Mouse (Mus musculus) lung, adult 2 months (tissue): Measurements from ENCODE around the gene Slc25a47.

ENCODE experiments used
- CTCF ChIP-seq: fragments of 200-500 bp; IDR thresholded peaks from 2 replicates; pipeline ENCODE4 v1.5.1; 2011; ENCODE audit warnings: mild to moderate bottlenecking, low read length, control low read depth; ENCODE audit not compliant: insufficient read depth
- POLR2A ChIP-seq: fragments of 200-500 bp; IDR thresholded peaks from 2 replicates; pipeline ENCODE4 v1.6.1; 2011; ENCODE audit warnings: low read depth, mild to moderate bottlenecking, control low read depth, low read length, borderline replicate concordance; ENCODE audit errors: extremely low read depth

DNA sequence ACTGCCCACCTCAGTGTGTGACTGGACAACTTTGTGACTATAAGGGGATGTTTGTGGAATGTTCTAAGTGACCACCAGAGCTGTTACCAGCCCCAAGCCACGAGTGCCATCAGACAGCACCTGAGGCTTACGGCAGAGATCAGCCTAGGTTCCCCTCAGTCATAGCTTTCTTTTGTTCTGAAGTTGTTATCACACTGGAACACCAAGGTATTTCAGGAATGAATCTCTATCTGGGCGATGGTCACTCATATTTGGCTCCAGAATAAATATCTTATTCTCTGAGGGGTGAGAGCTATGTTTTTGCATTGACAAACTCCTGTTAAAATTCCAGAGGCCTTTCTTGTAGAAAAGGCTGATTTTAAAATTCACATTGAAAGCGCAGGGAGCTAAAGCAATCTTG, 43.3 kb downstream of the Slc25a47 start:
- TF ChIP-seq POLR2A = no peak
- no peak for TF ChIP-seq CTCF
